Mouse (Mus musculus) neural tube, embryonic 12.5 days (tissue): ENCODE measurements around the gene Zfp708. TPM values are rescaled to one million over a fixed set of nuclear protein-coding genes. Genes with fewer than 3 reads are reported as not detected.
A peak's percentile ranks its signal among the peaks of the same experiment; 100 is the strongest.
"Not testable (repeated sequence)": the region's sequence is repeated elsewhere in the genome, so short reads cannot be mapped to it uniquely, and the experiment has no call there.

ENCODE experiments used
- ATAC-seq: fragments of 200-750 bp; cut with Nextera tagmentation; 2 replicates; pipeline ENCODE4 v1.8.0; 2017; ENCODE audit warnings: low read depth, mild to moderate bottlenecking, moderate TSS enrichment, moderate library complexity; ENCODE audit not compliant: low FRiP score
- H3K27ac ChIP-seq: fragments of 300-500 bp; sonication (generic); 2 replicates; pipeline ENCODE4 v1.5.1; 2016
- H3K27me3 ChIP-seq: fragments of 300-500 bp; sonication (generic); replicated peaks from 2 replicates; pipeline ENCODE4 v1.6.1; 2016; ENCODE audit warnings: mild to moderate bottlenecking
- H3K36me3 ChIP-seq: fragments of 300-500 bp; sonication (generic); 2 replicates; pipeline ENCODE4 v1.6.1; 2016; ENCODE audit warnings: mild to moderate bottlenecking
- H3K4me1 ChIP-seq: fragments of 300-500 bp; sonication (generic); 2 replicates; pipeline ENCODE4 v1.6.1; 2016
- H3K4me2 ChIP-seq: fragments of 300-500 bp; sonication (generic); replicated peaks from 2 replicates; pipeline ENCODE4 v1.6.1; 2016; ENCODE audit warnings: mild to moderate bottlenecking
- H3K4me3 ChIP-seq: fragments of 300-500 bp; sonication (generic); 2 replicates; pipeline ENCODE4 v1.5.1; 2016
- H3K9ac ChIP-seq: fragments of 300-500 bp; sonication (generic); 2 replicates; pipeline ENCODE4 v1.6.1; 2016; ENCODE audit warnings: mild to moderate bottlenecking
- H3K9me3 ChIP-seq: fragments of 300-500 bp; sonication (generic); 2 replicates; pipeline ENCODE4 v1.6.1; 2016; ENCODE audit warnings: mild to moderate bottlenecking
- WGBS: fragments of 180-500 bp; shearing (Covaris S2); methylation state at CpG from one replicate; pipeline ENCODE4 v1.1.7; 2016; 5-methylcytosine and 5-hydroxymethylcytosine counted together
- polyA plus RNA-seq: library from polyadenylated mRNA; unstranded; fragments of >200 nt; fragmentation: Nextera tagmentation; extraction: Ambion mirVana; gene quantifications from 2 replicates; pipeline ENCODE4 v1.2.1, GENCODE M21; 2016

Gene Zfp708
- 7.2 and 7.3 TPM in 2 replicates for polyA plus RNA-seq

DNA sequence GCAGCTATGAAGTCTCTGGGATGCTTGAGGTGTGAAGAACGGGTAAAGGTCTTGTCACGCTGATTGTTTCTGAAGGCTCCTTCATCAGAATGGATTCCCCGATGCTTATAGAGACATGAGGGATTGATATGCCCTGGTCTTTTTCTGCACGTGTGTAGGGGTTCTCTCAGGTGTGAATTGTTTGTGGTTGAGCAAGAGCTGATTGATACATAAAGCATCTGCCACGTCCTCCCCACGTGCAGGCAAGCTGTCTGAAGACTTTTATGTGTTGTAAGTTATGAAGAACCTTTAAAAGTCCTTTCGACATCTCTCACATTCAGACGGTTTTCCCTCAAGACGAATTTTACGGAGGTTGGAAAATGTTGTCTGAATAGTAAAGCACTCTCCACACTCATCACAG lies at the start of gene Zfp708:
TSS of gene Zfp708 (minus strand) at position 101 of the 400 bp plus-strand sequence.
- Histone ChIP-seq H3K9ac (no peak within 1 kb of the TSS), H3K9me3 (no peaks in the 10 kb centered on the region), H3K4me3 (no peak within 1 kb of the TSS), H3K27ac (no peak within 1 kb of the TSS), H3K4me1 (no peaks in the 10 kb centered on the region), H3K36me3 (no peaks in the 10 kb centered on the region), H3K27me3 (no peaks in the 10 kb centered on the region), H3K4me2 (no peak within 1 kb of the TSS)
- ATAC-seq = no peak
- 92% methylated on average over 10 of the region's 10 CpGs for WGBS

DNA sequence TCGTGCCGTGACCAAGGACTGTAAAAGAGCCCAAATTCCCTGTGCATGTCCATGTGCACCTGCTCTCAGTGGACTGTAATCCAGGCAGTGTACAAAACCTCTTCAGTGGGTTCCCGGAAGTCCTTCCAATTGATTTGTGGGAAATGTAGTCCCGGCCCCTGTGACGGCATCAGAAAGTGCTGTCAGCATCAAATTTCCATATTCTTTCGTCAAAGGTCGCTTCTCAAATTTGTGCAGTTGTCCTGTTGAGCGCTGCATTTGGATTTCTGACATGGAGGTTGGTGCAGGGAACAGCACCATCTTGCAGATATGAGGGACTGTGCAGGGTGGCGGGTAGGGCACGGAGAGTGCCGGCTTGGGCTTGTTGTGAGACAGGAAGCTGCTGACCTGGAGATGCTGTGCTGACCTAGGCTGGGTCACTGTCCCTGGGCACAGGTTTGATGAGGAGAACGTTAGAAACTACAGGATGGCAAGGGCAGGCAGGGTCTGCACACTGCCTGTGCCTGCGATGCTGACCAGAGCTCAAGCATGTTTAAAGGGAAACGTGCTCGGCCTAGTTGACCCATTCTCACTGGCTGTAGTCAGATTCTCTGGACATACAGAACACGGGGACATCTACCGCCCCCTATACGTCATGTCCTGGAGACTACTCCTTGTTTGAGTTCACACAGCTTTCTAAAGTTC lies 30.4 kb upstream of the Zfp708 start:
- no peaks in the 10 kb centered on the region for H3K9me3 ChIP-seq
- H3K4me3 ChIP-seq = peak overlapping the region; percentile 63
- no peaks in the 10 kb centered on the region for H3K36me3 ChIP-seq
- ATAC-seq = peak; percentile 98
- H3K9ac ChIP-seq = peak overlapping the region; percentile 69
- peak overlapping the region; percentile 77 for H3K4me2 ChIP-seq
- no peaks in the 10 kb centered on the region for H3K27me3 ChIP-seq
- under 1% methylated on average over 18 of the region's 18 CpGs for WGBS
- no peaks in the 10 kb centered on the region for H3K4me1 ChIP-seq
- no peak overlapping the region for H3K27ac ChIP-seq

DNA sequence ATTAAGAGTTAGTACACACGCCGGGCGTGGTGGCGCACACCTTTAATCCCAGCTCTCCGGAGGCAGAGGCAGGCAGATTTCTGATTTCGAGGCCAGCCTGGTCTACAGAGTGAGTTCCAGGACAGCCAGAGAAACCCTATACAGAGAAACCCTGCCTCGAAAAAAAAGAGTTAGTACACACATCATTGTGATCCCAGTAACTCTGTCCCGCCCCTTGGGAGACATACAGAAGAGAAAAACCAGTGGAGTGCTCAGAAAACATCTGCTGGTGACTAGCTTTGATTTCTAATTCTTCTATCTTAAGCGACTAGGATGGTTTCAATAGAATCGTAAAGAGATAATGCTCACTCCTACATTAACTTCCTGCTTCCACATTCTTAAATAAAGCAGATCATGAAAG lies 29.7 kb upstream of the Zfp708 start:
- H3K9me3 ChIP-seq, H3K27ac ChIP-seq, H3K9ac ChIP-seq, H3K4me3 ChIP-seq, H3K4me1 ChIP-seq, H3K27me3 ChIP-seq, H3K36me3 ChIP-seq: not testable (repeated sequence)
- 0 out of 2 replicates have a peak, but pooled peaks have one; percentile 35 for ATAC-seq
- peak overlapping the region; percentile 77; the same call in 1 of the 2 replicates for H3K4me2 ChIP-seq
- WGBS = 81% methylated on average over 10 of the region's 10 CpGs

DNA sequence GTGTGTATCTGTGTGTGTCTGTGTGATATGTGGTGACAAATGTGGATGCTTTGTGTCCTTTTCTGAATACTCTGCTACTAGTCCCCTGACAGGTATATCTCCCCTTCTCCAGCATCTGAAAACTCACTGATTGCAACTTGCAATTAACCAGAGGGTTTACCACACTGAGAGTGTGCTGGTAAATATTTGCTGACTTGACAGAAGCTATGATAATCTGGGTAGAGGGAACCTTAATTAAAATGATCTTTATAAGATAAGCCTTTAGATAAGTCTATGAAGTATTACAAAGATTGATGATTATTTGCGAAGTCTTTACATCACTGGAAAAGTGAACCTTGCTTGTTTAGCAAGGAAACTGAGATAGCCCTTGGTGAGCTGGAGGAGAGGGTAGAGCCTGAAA lies 26.7 kb upstream of the Zfp708 start:
- Histone ChIP-seq H3K27me3 (no peaks in the 10 kb centered on the region), H3K36me3 (no peaks in the 10 kb centered on the region), H3K9me3 (no peaks in the 10 kb centered on the region), H3K9ac (no peak overlapping the region), H3K4me3 (no peak overlapping the region), H3K4me1 (no peaks in the 10 kb centered on the region), H3K4me2 (no peak overlapping the region), H3K27ac (no peak overlapping the region)
- ATAC-seq = no peak
- 85% methylated on average over 1 of the region's 1 CpGs for WGBS

DNA sequence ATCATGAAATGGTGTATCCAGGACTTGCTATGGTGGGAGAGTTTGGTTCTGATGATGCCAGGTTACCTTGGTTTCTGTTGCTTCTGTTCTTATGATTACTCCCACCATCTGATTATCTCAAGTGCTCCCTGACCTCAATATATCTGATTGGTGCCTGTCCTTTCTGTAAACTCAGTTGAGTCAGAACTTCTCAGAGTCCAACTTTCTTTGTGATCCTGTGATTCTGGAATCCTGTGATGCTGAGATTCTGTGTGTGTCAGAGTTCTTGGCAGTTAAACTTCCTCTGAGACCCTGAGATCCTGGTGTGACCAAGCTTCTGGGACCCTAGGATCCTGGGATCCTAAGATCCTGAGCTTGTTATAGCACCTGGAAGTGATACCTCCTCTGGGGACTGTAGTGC lies 23.6 kb upstream of the Zfp708 start, which contains the start of gene Zfp759:
TSS of gene Zfp759 (plus strand) at position 301 of the 400 bp plus-strand sequence.
- ATAC-seq, H3K4me2 ChIP-seq, H3K9me3 ChIP-seq, H3K9ac ChIP-seq, H3K36me3 ChIP-seq, H3K27ac ChIP-seq, H3K27me3 ChIP-seq, H3K4me1 ChIP-seq, H3K4me3 ChIP-seq: not testable (repeated sequence)

DNA sequence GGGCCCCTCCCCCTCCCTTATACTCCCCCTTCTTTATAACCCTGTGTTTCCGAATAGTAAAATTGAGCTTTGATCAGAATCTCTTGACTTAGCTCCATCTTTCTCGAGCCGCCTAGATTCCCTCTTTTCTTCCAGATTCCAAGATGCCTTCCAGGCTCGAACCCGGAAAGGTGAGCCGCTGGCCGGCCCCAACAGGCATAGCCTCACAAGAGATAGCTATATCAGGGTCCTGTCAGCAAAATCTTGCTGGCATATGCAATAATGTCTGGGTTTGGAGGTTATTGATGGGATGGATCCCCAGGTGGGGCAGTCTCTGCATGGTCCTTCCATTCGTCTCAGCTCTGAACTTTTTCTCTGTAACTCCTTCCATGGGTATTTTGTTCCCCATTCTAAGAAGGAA lies 18.4 kb upstream of the Zfp708 start, which contains the start of gene Rslcan18:
TSS of gene Rslcan18 (minus strand) at position 101 of the 400 bp plus-strand sequence.
- not testable (repeated sequence) for H3K27me3 ChIP-seq, H3K4me1 ChIP-seq, H3K27ac ChIP-seq, H3K9ac ChIP-seq, H3K4me2 ChIP-seq, H3K4me3 ChIP-seq, H3K9me3 ChIP-seq, ATAC-seq, H3K36me3 ChIP-seq
- WGBS = 92% methylated on average over 8 of the region's 8 CpGs

DNA sequence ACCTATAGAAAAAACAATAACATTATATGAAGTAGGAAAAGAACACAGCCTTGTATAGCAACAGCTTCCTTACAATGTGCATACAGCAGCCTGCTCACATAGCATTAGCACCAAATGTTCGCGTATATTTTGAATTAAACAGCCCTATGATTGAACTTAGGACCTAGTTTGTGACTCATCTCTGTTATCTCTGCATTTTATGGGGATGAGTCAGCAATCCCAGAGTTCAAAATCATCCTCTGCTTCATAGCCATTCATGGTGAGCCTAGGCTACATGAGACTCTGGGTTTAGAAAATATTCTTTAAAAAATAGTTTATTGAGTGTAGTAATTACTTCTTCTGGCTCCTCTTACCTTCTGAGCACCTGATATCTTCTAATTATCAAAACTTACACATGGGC lies 15.5 kb upstream of the Zfp708 start:
- 89% methylated on average over 2 of the region's 2 CpGs for WGBS
- ATAC-seq = no peak

DNA sequence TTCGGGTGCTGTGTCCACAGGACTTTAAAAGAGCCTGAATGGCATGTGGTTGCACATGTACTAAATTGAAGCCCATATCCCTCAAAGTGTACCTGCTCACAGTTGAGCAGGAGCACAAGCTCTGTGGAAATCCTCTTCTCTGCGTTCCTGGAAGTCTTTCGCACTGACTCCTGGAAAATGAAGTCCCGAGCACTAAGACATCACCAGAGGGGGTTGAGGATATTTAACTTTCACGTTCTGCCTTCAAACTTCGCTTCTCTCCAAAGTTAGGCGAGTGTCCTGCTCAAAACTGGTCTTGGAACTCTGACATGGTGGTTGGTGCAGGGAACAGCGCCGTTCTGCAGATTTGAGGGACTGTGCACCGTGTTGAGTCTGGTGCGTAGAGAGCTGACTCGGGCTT lies 14.3 kb upstream of the Zfp708 start:
- no peak overlapping the region for H3K27ac ChIP-seq
- peaks cover 3% of the 10 kb centered on the region for H3K4me1 ChIP-seq
- no peak for ATAC-seq
- 84% methylated on average over 12 of the region's 12 CpGs for WGBS
- H3K4me3 ChIP-seq = no peak overlapping the region
- no peak overlapping the region for H3K9ac ChIP-seq
- no peaks in the 10 kb centered on the region for H3K36me3 ChIP-seq
- H3K4me2 ChIP-seq = no peak overlapping the region
- no peaks in the 10 kb centered on the region for H3K27me3 ChIP-seq
- H3K9me3 ChIP-seq = no peaks in the 10 kb centered on the region

More for the DNA sequence above, 15.5 kb upstream of the Zfp708 start:
- Histone ChIP-seq H3K27me3 (no peaks in the 10 kb centered on the region), H3K9me3 (no peaks in the 10 kb centered on the region), H3K4me3 (no peak overlapping the region), H3K27ac (no peak overlapping the region), H3K9ac (no peak overlapping the region), H3K36me3 (no peaks in the 10 kb centered on the region), H3K4me2 (no peak overlapping the region), H3K4me1 (no peaks in the 10 kb centered on the region)

DNA sequence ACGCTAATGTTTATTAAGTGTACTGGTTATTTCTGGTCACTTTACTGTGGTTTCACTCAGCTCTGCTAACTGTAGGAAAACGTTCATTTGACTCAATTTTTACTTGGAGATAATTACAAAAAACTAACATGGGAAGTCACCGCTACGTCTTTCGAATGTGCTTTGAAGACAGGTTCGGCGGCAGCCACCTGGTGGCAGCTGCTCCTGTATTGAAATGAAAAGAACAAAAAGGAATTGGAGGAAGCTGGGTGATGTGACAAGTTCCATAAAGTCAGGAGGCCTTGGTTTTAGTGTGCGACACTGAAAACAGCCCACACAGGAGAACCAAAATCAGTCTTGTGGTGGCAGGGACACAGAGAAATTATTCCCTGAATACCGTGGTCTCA lies 11.0 kb upstream of the Zfp708 start:
- WGBS = 8% methylated on average over 9 of the region's 9 CpGs
- Histone ChIP-seq H3K9ac (no peak overlapping the region), H3K4me3 (peak overlapping the region; percentile 54), H3K4me1 (peaks cover 3% of the 10 kb centered on the region), H3K36me3 (peaks cover 6% of the 10 kb centered on the region; the same call in 1 of the 2 replicates), H3K9me3 (no peaks in the 10 kb centered on the region), H3K4me2 (peak overlapping the region; percentile 77), H3K27me3 (no peaks in the 10 kb centered on the region), H3K27ac (no peak overlapping the region)
- ATAC-seq = peak; percentile 62

DNA sequence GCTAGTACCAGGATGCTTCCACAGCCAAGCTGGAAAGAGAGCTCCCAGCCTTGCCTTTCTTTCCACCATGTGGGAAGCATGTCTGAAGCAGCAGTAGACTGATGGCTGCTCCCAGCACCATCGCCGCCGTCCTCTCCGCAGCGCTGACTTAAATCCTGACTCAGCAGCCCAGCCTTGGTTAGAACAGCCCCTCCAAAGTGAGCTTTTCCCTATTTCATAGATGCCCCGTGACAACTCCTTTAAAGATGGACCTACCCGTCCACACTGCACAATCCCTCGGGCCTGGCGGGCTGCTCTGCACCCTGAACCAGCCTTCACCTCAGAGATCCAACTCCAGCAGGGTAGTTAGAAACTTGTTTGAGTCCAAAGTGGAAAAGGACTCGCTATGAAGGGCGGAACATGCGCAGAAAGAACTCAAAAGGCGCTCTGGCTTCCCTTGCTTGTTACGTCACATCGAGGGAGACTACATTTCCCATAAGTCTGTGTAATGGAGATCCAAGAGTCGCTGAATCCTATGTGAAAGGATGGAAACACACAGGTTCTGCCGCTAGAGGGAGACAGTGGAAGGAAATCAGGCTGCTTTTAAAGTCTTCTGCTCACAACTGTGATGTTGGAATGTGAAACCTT lies 10.5 kb upstream of the Zfp708 start, which contains the start of gene Gm28557:
TSS of gene Gm28557 (minus strand) at position 411 of the 627 bp plus-strand sequence.
- peak; percentile 98 for ATAC-seq
- H3K9me3 ChIP-seq = no peaks in the 10 kb centered on the region
- WGBS = under 1% methylated on average over 17 of the region's 17 CpGs
- peaks cover 6% of the 10 kb centered on the region; the same call in 1 of the 2 replicates for H3K36me3 ChIP-seq
- H3K4me2 ChIP-seq = peak within 1 kb of the TSS; percentile 77
- H3K27ac ChIP-seq = no peak within 1 kb of the TSS
- peak within 1 kb of the TSS; percentile 53 for H3K9ac ChIP-seq
- no peaks in the 10 kb centered on the region for H3K27me3 ChIP-seq
- H3K4me3 ChIP-seq = peak within 1 kb of the TSS; percentile 54
- H3K4me1 ChIP-seq = peaks cover 3% of the 10 kb centered on the region

DNA sequence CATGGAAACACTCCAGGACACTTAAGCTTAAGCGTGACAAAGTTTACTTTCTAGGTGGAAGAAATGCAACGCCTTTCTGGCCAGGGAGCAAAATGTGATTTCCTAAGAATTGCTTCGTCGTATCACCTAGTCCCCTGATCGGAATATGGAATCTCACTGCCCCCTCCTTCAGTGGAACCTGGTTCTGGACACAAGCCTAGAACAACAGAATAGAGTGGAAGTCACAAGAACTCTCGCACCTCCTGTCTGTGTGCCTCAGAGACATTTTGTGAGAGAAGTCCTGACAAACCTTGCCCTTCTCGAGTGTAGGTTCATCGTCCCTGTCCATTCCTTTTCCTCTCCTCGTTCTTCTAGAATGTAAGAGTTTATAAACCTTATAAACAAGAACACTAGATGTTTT lies 9.9 kb upstream of the Zfp708 start:
- WGBS = 69% methylated on average over 9 of the region's 9 CpGs

DNA sequence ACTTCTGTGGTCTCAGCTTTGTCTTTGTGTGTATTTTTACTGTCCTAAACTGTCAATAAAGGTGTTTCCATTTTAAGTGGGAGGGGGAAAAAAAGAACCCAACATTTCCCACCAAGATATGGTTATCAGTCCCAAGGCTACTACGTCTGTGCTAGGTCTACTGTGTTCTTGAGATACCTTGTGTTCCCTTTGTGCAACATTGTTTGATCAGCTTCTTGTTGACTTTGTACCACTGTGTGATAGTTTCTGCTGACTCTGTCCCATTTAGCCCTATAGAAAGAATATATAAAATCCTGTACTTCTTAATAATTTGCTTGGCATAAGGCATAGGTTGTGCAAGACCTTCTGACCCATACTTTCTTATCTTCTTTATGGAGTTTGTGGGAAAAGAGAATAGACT lies 7.6 kb downstream of the Zfp708 start:
- Histone ChIP-seq H3K27ac (no peak overlapping the region), H3K27me3 (no peaks in the 10 kb centered on the region), H3K9ac (no peak overlapping the region), H3K36me3 (no peaks in the 10 kb centered on the region), H3K4me3 (no peak overlapping the region), H3K4me1 (no peaks in the 10 kb centered on the region), H3K4me2 (no peak overlapping the region), H3K9me3 (no peaks in the 10 kb centered on the region)
- no peak for ATAC-seq
- 86% methylated on average over 1 of the region's 1 CpGs for WGBS

More for the DNA sequence above, 9.9 kb upstream of the Zfp708 start:
- Histone ChIP-seq H3K4me3 (peak overlapping the region; percentile 54), H3K36me3 (peaks cover 6% of the 10 kb centered on the region; the same call in 1 of the 2 replicates), H3K9me3 (no peaks in the 10 kb centered on the region), H3K27me3 (no peaks in the 10 kb centered on the region), H3K4me1 (peaks cover 3% of the 10 kb centered on the region), H3K9ac (peak overlapping the region; percentile 53), H3K4me2 (peak overlapping the region; percentile 77), H3K27ac (no peak overlapping the region)
- no peak; the same call in 1 of the 2 replicates for ATAC-seq
